Mouse (Mus musculus): ENCODE measurements around the gene Bcl2l15.

The Bcl2l15 gene

DNA sequence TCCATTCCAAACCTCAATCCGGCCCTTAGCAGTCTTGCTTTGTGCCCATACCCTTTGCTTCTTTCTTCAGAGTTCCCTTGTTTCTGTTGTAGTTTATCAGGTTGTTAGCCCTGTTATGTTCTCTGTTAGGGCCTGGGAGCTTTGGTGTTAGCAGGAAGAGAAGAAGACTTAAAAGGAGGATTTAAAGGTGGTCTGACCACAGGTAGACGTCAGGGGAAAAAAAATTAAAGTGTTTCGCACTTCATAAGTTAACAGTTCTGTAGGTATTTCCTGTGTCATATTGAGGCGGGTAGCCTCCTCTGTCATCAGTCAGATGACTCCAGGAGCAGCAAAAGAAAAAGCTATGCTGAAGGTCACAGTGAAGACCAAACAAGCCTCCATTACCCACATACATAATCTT lies 35.6 kb downstream of the Bcl2l15 start:
- DNase-seq (ENCODE audit: low read depth): no peak

DNA sequence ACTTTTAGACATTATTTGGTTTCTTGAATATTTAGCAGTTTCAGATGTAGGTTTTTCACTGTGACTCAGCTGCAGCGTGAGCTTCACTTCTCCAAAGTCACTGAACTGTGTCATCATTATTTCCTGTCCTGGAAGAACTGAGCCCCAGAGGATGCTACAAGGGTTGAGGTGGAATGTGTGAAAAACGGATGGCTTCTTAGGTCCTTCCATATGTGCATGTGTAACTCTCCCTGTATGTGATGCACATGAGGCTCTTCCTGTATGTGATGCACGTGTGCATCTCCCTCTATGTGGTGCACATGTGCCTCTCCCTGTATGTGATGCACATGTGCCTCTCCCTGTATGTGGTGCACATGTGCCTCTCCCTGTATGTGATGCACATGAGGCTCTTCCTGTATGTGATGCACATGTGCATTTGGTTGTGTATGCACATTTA lies 40.3 kb downstream of the Bcl2l15 start:
- peak; percentile 67 for DNase-seq (ENCODE audit: low read depth)

DNA sequence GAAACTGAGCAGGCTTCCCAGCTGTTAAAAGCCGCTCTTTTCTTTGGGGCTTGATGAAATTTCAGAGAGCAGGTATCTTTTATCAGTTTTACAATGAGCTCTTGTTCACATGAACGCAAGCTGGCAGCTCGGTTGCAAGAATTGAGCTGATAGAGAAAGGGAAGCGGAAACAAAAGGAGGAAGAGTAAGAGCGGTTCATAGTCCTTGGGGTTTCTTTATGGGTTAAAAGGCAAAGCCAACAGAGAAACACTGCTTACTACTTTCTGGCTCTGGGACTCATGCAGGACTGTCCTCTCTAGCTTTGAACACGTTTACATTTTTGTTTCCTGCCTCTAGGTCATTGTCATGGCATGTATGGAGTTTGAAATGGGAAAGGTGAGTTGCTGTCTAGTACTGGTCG lies 41.9 kb downstream of the Bcl2l15 start:
- DNase-seq (ENCODE audit: low read depth): no peak

DNA sequence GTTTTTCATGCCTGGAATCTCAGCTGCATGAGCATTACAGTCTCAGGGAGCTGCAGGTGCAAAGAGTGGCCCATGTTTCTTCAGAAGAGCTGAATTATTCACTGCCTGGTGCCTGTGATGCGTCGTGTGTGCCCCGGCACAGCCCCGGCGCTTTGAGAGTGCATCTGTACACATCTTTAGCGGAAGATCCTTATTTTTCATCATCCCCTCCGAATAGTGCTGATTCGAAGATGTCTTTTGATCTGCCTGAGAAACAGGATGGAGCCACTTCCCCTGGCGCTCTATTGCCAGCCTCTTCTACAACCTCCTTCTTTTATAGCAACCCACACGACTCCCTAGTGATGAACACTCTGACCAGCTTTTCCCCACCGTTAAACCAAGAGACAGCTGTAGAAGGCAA lies 53.5 kb downstream of the Bcl2l15 start:
- DNase-seq (ENCODE audit: low read depth): no peak

DNA sequence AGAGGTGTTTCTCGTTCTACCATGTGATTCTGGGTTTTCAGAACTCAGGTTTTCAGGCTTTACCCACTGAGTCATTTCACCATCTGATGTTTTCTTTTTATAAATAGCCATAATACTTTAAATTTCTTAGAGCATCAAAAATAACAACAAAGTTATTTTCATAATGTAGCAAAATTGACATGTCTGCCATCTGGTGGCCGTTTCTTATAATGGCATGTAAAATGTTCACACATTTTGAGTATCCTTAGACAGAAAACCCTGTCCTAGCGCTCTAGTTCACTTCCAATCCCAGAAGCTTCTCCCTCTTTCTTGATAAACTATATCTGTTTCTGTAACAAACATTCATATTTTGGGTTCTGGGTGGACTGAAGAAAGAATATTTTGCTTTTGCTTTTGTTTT lies 55.2 kb downstream of the Bcl2l15 start:
- peak; percentile 75 for DNase-seq (ENCODE audit: low read depth)

DNA sequence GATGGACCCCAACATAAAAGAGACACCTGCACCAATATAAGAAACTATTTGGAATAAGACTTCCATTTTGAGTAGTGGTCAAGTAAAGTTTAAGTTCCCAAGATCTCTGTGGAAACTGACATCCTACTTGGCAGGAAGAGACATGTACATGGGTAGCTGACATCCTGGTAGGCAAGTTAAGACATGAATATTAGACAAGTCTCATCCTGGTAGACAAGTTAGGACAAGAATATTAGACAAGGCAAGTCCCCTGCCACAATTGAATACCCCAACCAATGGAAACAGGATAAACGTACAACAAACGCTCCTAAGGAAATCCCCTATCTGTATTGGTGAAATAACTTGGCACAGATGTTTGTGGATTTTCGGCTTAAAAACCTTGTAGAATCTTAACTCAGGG lies 61.0 kb downstream of the Bcl2l15 start:
- DNase-seq (ENCODE audit: low read depth): no peak
